Mouse (Mus musculus) limb, embryonic 11.5 days (tissue): ENCODE measurements around the gene Hist1h2ae. TPM values are rescaled to one million over a fixed set of nuclear protein-coding genes. Genes with fewer than 3 reads are reported as not detected.

Source experiments
- ATAC-seq: fragments of 200-750 bp; cut with Nextera tagmentation; 2 replicates; pipeline ENCODE4 v1.8.0; 2017; ENCODE audit warnings: low read depth; ENCODE audit not compliant: insufficient number of reproducible peaks, low FRiP score, low TSS enrichment
- DNase-seq: peaks from one replicate; pipeline ENCODE4 v3.0.0-alpha.2; 2015; ENCODE audit warnings: low spot score
- H3K27ac ChIP-seq: fragments of 300-500 bp; sonication (generic); replicated peaks from 2 replicates; pipeline ENCODE4 v1.5.1; 2014; ENCODE audit warnings: low read depth, mild to moderate bottlenecking, low read length
- H3K27me3 ChIP-seq: fragments of 300-500 bp; sonication (generic); 2 replicates; pipeline ENCODE4 v1.6.1; 2014; ENCODE audit warnings: mild to moderate bottlenecking, low read length, mixed read lengths; ENCODE audit not compliant: control insufficient read depth, insufficient read depth
- H3K36me3 ChIP-seq: fragments of 300-500 bp; sonication (generic); 2 replicates; pipeline ENCODE4 v1.6.1; 2014; ENCODE audit warnings: mild to moderate bottlenecking, low read length, moderate library complexity, mixed read lengths; ENCODE audit not compliant: control insufficient read depth, insufficient read depth
- H3K4me1 ChIP-seq: fragments of 300-500 bp; sonication (generic); 2 replicates; pipeline ENCODE4 v1.6.1; 2014; ENCODE audit warnings: low read length, mixed read lengths; ENCODE audit not compliant: control insufficient read depth, insufficient read depth
- H3K4me2 ChIP-seq: fragments of 300-500 bp; sonication (generic); 2 replicates; pipeline ENCODE4 v1.6.1; 2014; ENCODE audit warnings: low read depth, mild to moderate bottlenecking, moderate library complexity; ENCODE audit not compliant: severe bottlenecking
- H3K4me3 ChIP-seq: fragments of 300-500 bp; sonication (generic); 2 replicates; pipeline ENCODE4 v1.5.1; 2014; ENCODE audit warnings: low read depth, low read length
- H3K9ac ChIP-seq: fragments of 300-500 bp; sonication (generic); 2 replicates; pipeline ENCODE4 v1.6.1; 2014; ENCODE audit warnings: mild to moderate bottlenecking, low read length
- H3K9me3 ChIP-seq: fragments of 300-500 bp; sonication (generic); 2 replicates; pipeline ENCODE4 v1.6.1; 2016; ENCODE audit warnings: low read length; ENCODE audit not compliant: control insufficient read depth
- WGBS: fragments of 180-500 bp; shearing (Covaris S2); extraction: QIAGEN DNeasy Blood & Tissue Kit; methylation state at CpG from one replicate; pipeline ENCODE4 v1.1.7; 2014; 5-methylcytosine and 5-hydroxymethylcytosine counted together
- microRNA-seq: library from miRNA; unstranded; fragments of <30 nt; microRNA quantifications from one replicate; pipeline ENCODE4, GENCODE M21; 2016
- polyA plus RNA-seq: library from polyadenylated mRNA; unstranded; fragments of >200 nt; fragmentation: Nextera tagmentation; extraction: Ambion mirVana; gene quantifications from 2 replicates; pipeline ENCODE4 v1.2.1, GENCODE M21; 2014

Hist1h2ae gene
- polyA plus RNA-seq, 1 experiment from 2014 or later: 102 TPM

- Histone ChIP-seq H3K27me3 (no peaks in the 10 kb centered on the region), H3K9ac (no peak overlapping the region), H3K4me2 (peak overlapping the region; percentile 31), H3K9me3 (no peaks in the 10 kb centered on the region), H3K4me3 (no peak overlapping the region), H3K27ac (no peak overlapping the region), H3K4me1 (peaks cover 7% of the 10 kb centered on the region), H3K36me3 (no peaks in the 10 kb centered on the region)
- peak; percentile 37 for DNase-seq
- 77% methylated on average over 5 of the region's 5 CpGs for WGBS
- no peak for ATAC-seq
Measured at GRCm38 (mm10) chr13:23529005-23529404, 42.0 kb downstream of the Hist1h2ae start.

GRCm38 (mm10) chr13:23526312-23526711, 44.7 kb downstream of the Hist1h2ae start:
- Histone ChIP-seq H3K9me3 (no peaks in the 10 kb centered on the region), H3K9ac (peak overlapping the region; percentile 41; the same call in 1 of the 2 replicates), H3K27me3 (no peaks in the 10 kb centered on the region), H3K27ac (no peak overlapping the region), H3K4me1 (peaks cover 4% of the 10 kb centered on the region), H3K36me3 (no peaks in the 10 kb centered on the region), H3K4me2 (peak overlapping the region; percentile 42), H3K4me3 (peak overlapping the region; percentile 33)
- ATAC-seq (no peak), DNase-seq (peak; percentile 97)
- under 1% methylated on average over 17 of the region's 17 CpGs for WGBS

GRCm38 (mm10) chr13:23525901-23526300, 45.1 kb downstream of the Hist1h2ae start:
- Histone ChIP-seq H3K4me3 (peak overlapping the region; percentile 33), H3K4me1 (peaks cover 4% of the 10 kb centered on the region), H3K27me3 (no peaks in the 10 kb centered on the region), H3K36me3 (no peaks in the 10 kb centered on the region), H3K4me2 (peak overlapping the region; percentile 24), H3K27ac (no peak overlapping the region), H3K9ac (peak overlapping the region; percentile 19; the same call in 1 of the 2 replicates), H3K9me3 (no peaks in the 10 kb centered on the region)
- under 1% methylated on average over 10 of the region's 10 CpGs for WGBS
- no peak for ATAC-seq
- peak; percentile 77 for DNase-seq

- ATAC-seq (no peak), DNase-seq (peak; percentile 93)
- H3K4me2 ChIP-seq: peak overlapping the region; percentile 7; the same call in 1 of the 2 replicates
- peaks cover 4% of the 10 kb centered on the region for H3K4me1 ChIP-seq
- H3K27me3 ChIP-seq: no peaks in the 10 kb centered on the region
- H3K9ac ChIP-seq: no peak overlapping the region
- 9% methylated on average over 5 of the region's 5 CpGs for WGBS
- no peaks in the 10 kb centered on the region for H3K36me3 ChIP-seq
- H3K4me3 ChIP-seq: no peak overlapping the region
- no peaks in the 10 kb centered on the region for H3K9me3 ChIP-seq
- no peak overlapping the region for H3K27ac ChIP-seq
Measured at GRCm38 (mm10) chr13:23524654-23525053, 46.4 kb downstream of the Hist1h2ae start.

GRCm38 (mm10) chr13:23523976-23524375, 47.0 kb downstream of the Hist1h2ae start:
- H3K9ac ChIP-seq: no peak overlapping the region
- no peaks in the 10 kb centered on the region for H3K36me3 ChIP-seq
- H3K4me3 ChIP-seq: no peak overlapping the region
- H3K4me1 ChIP-seq: peaks cover 1% of the 10 kb centered on the region
- no peaks in the 10 kb centered on the region for H3K9me3 ChIP-seq
- DNase-seq: no peak
- ATAC-seq: no peak
- H3K27ac ChIP-seq: no peak overlapping the region
- 56% methylated on average over 5 of the region's 5 CpGs for WGBS
- H3K27me3 ChIP-seq: no peaks in the 10 kb centered on the region
- no peak overlapping the region for H3K4me2 ChIP-seq

- Histone ChIP-seq H3K4me1 (no peaks in the 10 kb centered on the region), H3K9me3 (no peaks in the 10 kb centered on the region), H3K9ac (no peak overlapping the region), H3K27ac (no peak overlapping the region), H3K4me2 (no peak overlapping the region), H3K4me3 (no peak overlapping the region), H3K36me3 (no peaks in the 10 kb centered on the region), H3K27me3 (no peaks in the 10 kb centered on the region)
- under 1% methylated on average over 14 of the region's 14 CpGs for WGBS
- peak; percentile 86 for DNase-seq
- ATAC-seq: no peak
Measured at GRCm38 (mm10) chr13:23521703-23522102, 49.3 kb downstream of the Hist1h2ae start.

Small RNA genes lying within 50 kb of the gene (microRNA-seq; reads per million reads assigned to microRNA genes)
- gene Gm44297 (not detected), gene Gm44359 (not detected), gene Gm44394 (not detected)

Other genes with a start within 250 kb of the Hist1h2ae start
- 71.9 and 76.4 TPM in 2 replicates for gene Zfp322a, start 202.0 kb downstream of the Hist1h2ae start, polyA plus RNA-seq
- 16.3 and 17.4 TPM in 2 replicates for gene Abt1, start 147.4 kb downstream of the Hist1h2ae start, polyA plus RNA-seq
- not detected in 2 replicates for gene Btn1a1, start 105.3 kb downstream of the Hist1h2ae start, polyA plus RNA-seq
- 1.3 and 2.2 TPM in 2 replicates for gene Btn2a2, start 82.4 kb downstream of the Hist1h2ae start, polyA plus RNA-seq
- 4.0 and 5.6 TPM in 2 replicates for gene Hist1h4h, start 40.2 kb downstream of the Hist1h2ae start, polyA plus RNA-seq
- 5.1 and 7.9 TPM in 2 replicates for gene Hist1h2af, start 37.3 kb downstream of the Hist1h2ae start, polyA plus RNA-seq
- 7.0 and 9.4 TPM in 2 replicates for gene Hist1h3g, start 35.8 kb downstream of the Hist1h2ae start, polyA plus RNA-seq
- gene Hist1h2bh, start 27.8 kb downstream of the Hist1h2ae start, polyA plus RNA-seq: 0.79 and 1.0 TPM in 2 replicates
- 1.4 and 2.0 TPM in 2 replicates for gene Hist1h3f, start 27.2 kb downstream of the Hist1h2ae start, polyA plus RNA-seq
- gene Hist1h4f, start 19.6 kb downstream of the Hist1h2ae start, polyA plus RNA-seq: 0.67 and 2.3 TPM in 2 replicates
- 0.54 and 0.56 TPM in 2 replicates for gene Hist1h1d, start 18.0 kb downstream of the Hist1h2ae start, polyA plus RNA-seq
- 9.6 and 9.8 TPM in 2 replicates for gene Hist1h3e, start 8.9 kb downstream of the Hist1h2ae start, polyA plus RNA-seq
- gene Hist1h2bg, start 176 bp upstream of the Hist1h2ae start, polyA plus RNA-seq: 8.2 and 10.0 TPM in 2 replicates
- gene Hist1h2bf, start 3.0 kb upstream of the Hist1h2ae start, polyA plus RNA-seq: 4.5 and 5.4 TPM in 2 replicates
- 2.2 and 3.1 TPM in 2 replicates for gene Hist1h2ad, start 3.2 kb upstream of the Hist1h2ae start, polyA plus RNA-seq
- gene Hist1h3d, start 4.5 kb upstream of the Hist1h2ae start, polyA plus RNA-seq: 12.6 and 13.2 TPM in 2 replicates
- 133 and 134 TPM in 2 replicates for gene Hist1h4d, start 10.4 kb upstream of the Hist1h2ae start, polyA plus RNA-seq
- gene Hist1h2be, start 49.9 kb upstream of the Hist1h2ae start, polyA plus RNA-seq: 3.1 and 3.9 TPM in 2 replicates
- gene Hist1h1e, start 51.3 kb upstream of the Hist1h2ae start, polyA plus RNA-seq: 20.3 and 24.6 TPM in 2 replicates
- gene Hist1h2ac, start 112.7 kb upstream of the Hist1h2ae start, polyA plus RNA-seq: 0.96 and 1.0 TPM in 2 replicates
- gene Hist1h2bc, start 113.0 kb upstream of the Hist1h2ae start, polyA plus RNA-seq: 19.9 and 21.1 TPM in 2 replicates
- gene Hist1h1t, start 124.6 kb upstream of the Hist1h2ae start, polyA plus RNA-seq: 0.28 TPM in 1 of 2 replicates, not detected in the other
- 6.6 and 7.9 TPM in 2 replicates for gene Hist1h4c, start 127.2 kb upstream of the Hist1h2ae start, polyA plus RNA-seq
- 2.1 and 3.7 TPM in 2 replicates for gene Hfe, start 139.6 kb upstream of the Hist1h2ae start, polyA plus RNA-seq
- 15.4 and 16.6 TPM in 2 replicates for gene Hist1h1c, start 167.6 kb upstream of the Hist1h2ae start, polyA plus RNA-seq
- gene Hist1h3c, start 174.4 kb upstream of the Hist1h2ae start, polyA plus RNA-seq: 13.3 and 14.0 TPM in 2 replicates
- gene Hist1h2bb, start 175.5 kb upstream of the Hist1h2ae start, polyA plus RNA-seq: 1.7 and 3.4 TPM in 2 replicates
- 63.8 and 65.5 TPM in 2 replicates for gene Hist1h2ab, start 179.9 kb upstream of the Hist1h2ae start, polyA plus RNA-seq
- 7.5 and 12.0 TPM in 2 replicates for gene Hist1h3b, start 181.0 kb upstream of the Hist1h2ae start, polyA plus RNA-seq
- gene Hist1h4b, start 185.8 kb upstream of the Hist1h2ae start, polyA plus RNA-seq: 6.3 and 7.9 TPM in 2 replicates
- gene Hist1h4a, start 190.0 kb upstream of the Hist1h2ae start, polyA plus RNA-seq: 0.35 and 0.78 TPM in 2 replicates
- 5.1 and 5.4 TPM in 2 replicates for gene Hist1h3a, start 191.2 kb upstream of the Hist1h2ae start, polyA plus RNA-seq
- gene Hist1h1a, start 192.4 kb upstream of the Hist1h2ae start, polyA plus RNA-seq: 2.8 and 4.1 TPM in 2 replicates
- gene Trim38, start 198.7 kb upstream of the Hist1h2ae start, polyA plus RNA-seq: 0.30 TPM in 1 of 2 replicates, not detected in the other
- gene Slc17a2, start 235.8 kb upstream of the Hist1h2ae start, polyA plus RNA-seq: not detected in 2 replicates